Mouse (Mus musculus): ENCODE measurements around the gene Brca1.
"Not testable (repeated sequence)": the region's sequence is repeated elsewhere in the genome, so short reads cannot be mapped to it uniquely, and the experiment has no call there.

The Brca1 gene

GRCm38 (mm10) chr11:101551751-101552475 lies at the start of gene Brca1, which contains the start of gene Nbr1:
Brca1 (minus strand) TSS chr11:101551955.
Nbr1 (plus strand) TSS chr11:101552149.
- CTCF ChIA-PET = no interaction called here

GRCm38 (mm10) chr11:101599156-101599555 lies 47.4 kb upstream of the Brca1 start, which contains the start of gene Gm11634:
Gm11634 (minus strand) TSS chr11:101599256.
- CTCF ChIA-PET = no interaction called here

- CTCF ChIA-PET = interaction anchor here (0.5 kb wide), 1 partner anchor 799 kb away, joined by 3 read pairs; no protein-coding TSS in a partner anchor
These were observed 38.4 kb upstream of the Brca1 start for GRCm38 (mm10) chr11:101589989-101590624.

GRCm38 (mm10) chr11:101589444-101589843 lies 37.7 kb upstream of the Brca1 start:
- CTCF ChIA-PET = no interaction called here

GRCm38 (mm10) chr11:101588868-101589267 lies 37.1 kb upstream of the Brca1 start:
- CTCF ChIA-PET = no interaction called here

GRCm38 (mm10) chr11:101587676-101588075 lies 35.9 kb upstream of the Brca1 start:
- CTCF ChIA-PET = no interaction called here

GRCm38 (mm10) chr11:101585805-101586204 lies 34.0 kb upstream of the Brca1 start:
- CTCF ChIA-PET = interaction anchor here (0.5 kb wide), 1 partner anchor 40 kb away, joined by 3 read pairs; no protein-coding TSS in a partner anchor

GRCm38 (mm10) chr11:101585031-101585430 lies 33.3 kb upstream of the Brca1 start:
- CTCF ChIA-PET = not testable (repeated sequence)

GRCm38 (mm10) chr11:101583205-101583604 lies 31.4 kb upstream of the Brca1 start:
- CTCF ChIA-PET = interaction anchor here (1.1 kb wide), 1 partner anchor 20 kb away, joined by 3 read pairs; no protein-coding TSS in a partner anchor

GRCm38 (mm10) chr11:101582054-101583035 lies 30.6 kb upstream of the Brca1 start, which contains the start of gene Tmem106a:
Tmem106a (plus strand) TSS chr11:101582242.
- CTCF ChIA-PET = interaction anchor here (1.1 kb wide), 1 partner anchor 20 kb away, joined by 3 read pairs; no protein-coding TSS in a partner anchor

GRCm38 (mm10) chr11:101581081-101581764 lies 29.5 kb upstream of the Brca1 start:
- CTCF ChIA-PET = no interaction called here

- CTCF ChIA-PET = no interaction called here
These were observed 24.4 kb upstream of the Brca1 start for GRCm38 (mm10) chr11:101576116-101576515.

GRCm38 (mm10) chr11:101568421-101568820 lies 16.7 kb upstream of the Brca1 start:
- CTCF ChIA-PET = interaction anchor here (0.8 kb wide), 1 partner anchor 914 kb away, joined by 4 read pairs; no protein-coding TSS in a partner anchor

- CTCF ChIA-PET = interaction anchor here (0.8 to 1.0 kb wide), 2 partner anchors 21 to 245 kb away, joined by 3 read pairs; no protein-coding TSS in a partner anchor
These were observed 10.6 kb upstream of the Brca1 start for GRCm38 (mm10) chr11:101562391-101562790.

- CTCF ChIA-PET = no interaction called here
These were observed 5.2 kb upstream of the Brca1 start for GRCm38 (mm10) chr11:101556954-101557353.

GRCm38 (mm10) chr11:101556541-101556940 lies 4.8 kb upstream of the Brca1 start:
- CTCF ChIA-PET = interaction anchor here (0.7 kb wide), 1 partner anchor 81 kb away, joined by 4 read pairs; no protein-coding TSS in a partner anchor

- CTCF ChIA-PET = interaction anchor here (1.0 kb wide), 1 partner anchor 13 kb away, joined by 4 read pairs; no protein-coding TSS in a partner anchor
These were observed 1.7 kb upstream of the Brca1 start for GRCm38 (mm10) chr11:101553354-101553930.

- CTCF ChIA-PET = interaction anchor here (1.0 kb wide), 1 partner anchor 13 kb away, joined by 4 read pairs; no protein-coding TSS in a partner anchor
These were observed 933 bp upstream of the Brca1 start for GRCm38 (mm10) chr11:101552476-101553300.

- CTCF ChIA-PET = no interaction called here
These were observed 3.2 kb downstream of the Brca1 start for GRCm38 (mm10) chr11:101548526-101548925.
